8 mouse cellular contexts compared by ENCODE assay signal in the genomic region with DNA sequence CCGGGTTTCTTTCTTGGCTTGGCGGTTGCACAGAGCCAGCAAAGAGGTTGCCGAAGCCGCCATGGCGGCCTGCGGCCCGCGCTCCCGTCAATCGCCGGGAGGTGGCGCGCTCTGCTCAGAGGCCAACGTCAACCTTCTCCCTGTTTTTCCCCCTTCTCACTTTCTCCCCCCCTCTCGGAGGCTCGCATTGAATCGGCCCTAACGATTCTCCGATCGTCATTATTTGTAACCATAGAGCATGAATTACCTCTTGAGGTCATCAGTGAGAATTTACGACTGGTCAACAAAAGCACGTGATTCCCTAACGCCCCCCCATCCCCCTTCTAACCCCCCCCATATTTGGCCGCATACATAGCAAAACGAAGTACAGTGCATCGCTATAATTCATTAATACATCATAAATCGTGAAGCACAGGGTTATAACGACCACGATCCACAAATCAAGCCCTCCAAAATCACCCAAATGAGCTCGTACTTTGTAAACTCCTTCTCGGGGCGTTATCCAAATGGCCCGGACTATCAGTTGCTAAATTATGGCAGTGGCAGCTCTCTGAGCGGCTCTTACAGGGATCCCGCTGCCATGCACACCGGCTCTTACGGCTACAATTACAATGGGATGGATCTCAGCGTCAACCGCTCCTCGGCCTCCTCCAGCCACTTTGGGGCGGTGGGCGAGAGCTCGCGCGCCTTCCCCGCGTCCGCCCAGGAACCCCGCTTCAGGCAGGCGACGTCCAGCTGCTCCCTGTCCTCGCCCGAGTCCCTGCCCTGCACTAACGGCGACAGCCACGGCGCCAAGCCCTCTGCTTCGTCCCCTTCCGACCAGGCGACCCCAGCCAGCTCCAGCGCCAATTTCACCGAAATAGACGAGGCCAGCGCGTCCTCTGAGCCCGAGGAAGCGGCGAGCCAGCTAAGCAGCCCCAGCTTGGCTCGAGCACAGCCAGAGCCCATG. TPM values are rescaled to one million over a fixed set of nuclear protein-coding genes. Genes with fewer than 3 reads are reported as not detected.
A peak's percentile ranks its signal among the peaks of the same experiment; 100 is the strongest.
DNase-seq lines count a peak whose midpoint lies in the region; ATAC-seq and TF ChIP-seq lines count a peak whose summit lies in the region.

A gene (plus strand): TSS at position 186 of the 949 bp plus-strand sequence.

- H3K4me1 ChIP-seq in heart, postnatal 0 days (ENCODE audit: control insufficient read depth, insufficient read depth): no peaks in the 10 kb centered on the region
- peaks cover 12% of the 10 kb centered on the region; the same call in 1 of the 2 replicates for H3K4me1 ChIP-seq in stomach, embryonic 16.5 days (ENCODE audit: control insufficient read depth, insufficient read depth, low read length)

- no peak within 1 kb of the TSS for H3K9ac ChIP-seq in heart, postnatal 0 days (replicated peaks; ENCODE audit: low read depth, low read length)
- peak within 1 kb of the TSS; percentile 83 for H3K9ac ChIP-seq in stomach, embryonic 16.5 days (ENCODE audit: low read length)

- peak within 1 kb of the TSS; percentile 41 for H3K4me2 ChIP-seq in heart, postnatal 0 days (ENCODE audit: low read depth, low read length)
- H3K4me2 ChIP-seq in stomach, embryonic 16.5 days (ENCODE audit: low read depth, low read length): peak within 1 kb of the TSS; percentile 87

- peak within 1 kb of the TSS; percentile 23 for H3K4me3 ChIP-seq in heart, postnatal 0 days (ENCODE audit: low read depth, low read length)
- peak within 1 kb of the TSS; percentile 48 for H3K4me3 ChIP-seq in stomach, embryonic 16.5 days (replicated peaks; ENCODE audit: low read length)

- peak; percentile 74 for DNase-seq in right cerebral cortex, postnatal 4 days
- DNase-seq in right cerebral cortex, postnatal 10 days (ENCODE audit: low spot score in 2 of 2): no peak
- DNase-seq in c-Kit-positive CD71-positive TER-119-negative erythroid progenitor cells, embryonic 14.5 days (ENCODE audit: low read depth): peak; percentile 19
- no peak for DNase-seq in heart, postnatal 0 days (ENCODE audit: low spot score)
- peak; percentile 94 for DNase-seq in kidney, postnatal 14 days
- DNase-seq in c-Kit-positive CD71-positive TER-119-positive erythroid progenitor cells, embryonic 14.5 days (ENCODE audit: low spot score): no peak

- H3K9me3 ChIP-seq in heart, postnatal 0 days (replicated peaks; ENCODE audit: control insufficient read depth, low read length): no peaks in the 10 kb centered on the region
- H3K9me3 ChIP-seq in stomach, embryonic 16.5 days (replicated peaks; ENCODE audit: control insufficient read depth, low read length): no peaks in the 10 kb centered on the region

- peaks cover 100% of the 10 kb centered on the region for H3K27me3 ChIP-seq in heart, postnatal 0 days (ENCODE audit: control insufficient read depth, insufficient read depth, low read length)
- peaks cover 40% of the 10 kb centered on the region for H3K27me3 ChIP-seq in stomach, embryonic 16.5 days (ENCODE audit: control insufficient read depth, insufficient read depth, low read length)

- no peaks in the 10 kb centered on the region for H3K36me3 ChIP-seq in heart, postnatal 0 days (replicated peaks; ENCODE audit: control insufficient read depth, insufficient read depth, low read length)
- no peaks in the 10 kb centered on the region for H3K36me3 ChIP-seq in stomach, embryonic 16.5 days (ENCODE audit: control insufficient read depth, insufficient read depth, low read length)

- ATAC-seq in heart, postnatal 0 days (ENCODE audit: insufficient read depth, low read depth): no peak
- ATAC-seq in megakaryocyte, adult 5-6 weeks (ENCODE audit: poor library complexity, severe bottlenecking): peak; percentile 93
- peak; percentile 58 for ATAC-seq in stomach, embryonic 16.5 days (ENCODE audit: insufficient read depth, low FRiP score)

- 1% methylated on average over 69 of the region's 69 CpGs for WGBS in heart, postnatal 0 days
- under 1% methylated on average over 68 of the region's 69 CpGs for WGBS in stomach, embryonic 16.5 days

- no peak within 1 kb of the TSS for H3K27ac ChIP-seq in heart, postnatal 0 days (ENCODE audit: low read depth)
- peak within 1 kb of the TSS; percentile 89 for H3K27ac ChIP-seq in stomach, embryonic 16.5 days (ENCODE audit: low read length)

- peak; percentile 67 for TF ChIP-seq CTCF in heart, postnatal 0 days (IDR thresholded peaks at IDR 0.05; ENCODE audit: low read depth)

- no peak for TF ChIP-seq EP300 in heart, postnatal 0 days (IDR thresholded peaks at IDR 0.05; ENCODE audit: low read depth)

RNA-seq across cellular contexts. Expression of the gene that starts here (rescaled TPM):
- total RNA-seq in heart, postnatal 0 days (2014; rRNA removed; ENCODE audit: low replicate concordance): 0.19 TPM in 1 of 2 replicates, not detected in the other
- polyA plus RNA-seq in heart, postnatal 0 days (2015; fragmentation: Nextera tagmentation; extraction: Ambion mirVana): 0.08 and 0.25 TPM in 2 replicates
- not detected in 2 replicates for total RNA-seq in megakaryocyte, adult 5-6 weeks (2015)
- total RNA-seq in megakaryocyte, adult 5-6 weeks (2017): not detected in 2 replicates
- 13.8 TPM in 2 replicates for polyA plus RNA-seq in stomach, embryonic 16.5 days (2015; fragmentation: Nextera tagmentation; extraction: Ambion mirVana)

Comparison
In these comparisons a context has a peak if more than half of its experiments do, and no peak if none do; other contexts are left out.
1. RNA of the gene that starts here (polyA plus RNA-seq): 13.8 TPM in stomach, embryonic 16.5 days; 0.08 to 0.25 TPM in heart, postnatal 0 days; every median in the first group is over 10 times any median in the second.
2. DNase-seq: peak in right cerebral cortex, postnatal 4 days (single experiment), c-Kit-positive CD71-positive TER-119-negative erythroid progenitor cells, embryonic 14.5 days (single experiment) and kidney, postnatal 14 days (single experiment); none in right cerebral cortex, postnatal 10 days (0 of 2), heart, postnatal 0 days (single experiment) and c-Kit-positive CD71-positive TER-119-positive erythroid progenitor cells, embryonic 14.5 days (single experiment).
3. Peak in ATAC-seq in megakaryocyte, adult 5-6 weeks; RNA of the gene not detected or under 1 TPM.